Mouse (Mus musculus) bone marrow, adult 2 months (tissue): ENCODE results near the gene Itpkc.
A peak's percentile ranks its signal among the peaks of the same experiment; 100 is the strongest.

Experiments
- CTCF ChIP-seq: fragments of 200-500 bp; IDR thresholded peaks from 2 replicates; pipeline ENCODE4 v1.5.1; 2011; ENCODE audit warnings: low read length, control low read depth; ENCODE audit not compliant: control insufficient read depth, insufficient read depth
- POLR2A ChIP-seq: fragments of 200-500 bp; IDR thresholded peaks from 2 replicates; pipeline ENCODE4 v1.6.1; 2011; ENCODE audit warnings: low read depth, mild to moderate bottlenecking, control low read depth, low read length, borderline replicate concordance; ENCODE audit not compliant: control insufficient read depth

DNA sequence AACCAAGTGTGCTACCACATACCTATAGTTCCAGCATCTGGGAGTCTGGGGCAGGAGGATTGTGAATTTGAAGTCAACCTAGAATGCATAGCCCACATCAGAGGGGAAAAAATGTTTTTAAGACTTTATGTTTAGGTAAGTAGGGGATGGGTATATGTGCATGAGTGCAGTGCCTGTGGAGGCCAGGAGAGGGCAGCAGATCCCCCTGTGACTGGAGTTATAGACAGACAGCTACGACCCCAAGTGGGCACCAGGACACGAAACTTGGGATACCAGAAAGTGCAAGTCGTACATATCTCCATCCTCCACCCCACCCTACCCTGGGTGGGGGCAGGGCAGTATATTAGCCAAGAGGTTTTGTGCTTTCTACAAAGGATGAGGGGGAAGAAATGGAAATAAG, 43.5 kb downstream of the Itpkc start:
- peak; percentile 85 for TF ChIP-seq CTCF
- no peak for TF ChIP-seq POLR2A
